Mouse (Mus musculus): ENCODE data around the gene Prn.

The Prn gene

DNA sequence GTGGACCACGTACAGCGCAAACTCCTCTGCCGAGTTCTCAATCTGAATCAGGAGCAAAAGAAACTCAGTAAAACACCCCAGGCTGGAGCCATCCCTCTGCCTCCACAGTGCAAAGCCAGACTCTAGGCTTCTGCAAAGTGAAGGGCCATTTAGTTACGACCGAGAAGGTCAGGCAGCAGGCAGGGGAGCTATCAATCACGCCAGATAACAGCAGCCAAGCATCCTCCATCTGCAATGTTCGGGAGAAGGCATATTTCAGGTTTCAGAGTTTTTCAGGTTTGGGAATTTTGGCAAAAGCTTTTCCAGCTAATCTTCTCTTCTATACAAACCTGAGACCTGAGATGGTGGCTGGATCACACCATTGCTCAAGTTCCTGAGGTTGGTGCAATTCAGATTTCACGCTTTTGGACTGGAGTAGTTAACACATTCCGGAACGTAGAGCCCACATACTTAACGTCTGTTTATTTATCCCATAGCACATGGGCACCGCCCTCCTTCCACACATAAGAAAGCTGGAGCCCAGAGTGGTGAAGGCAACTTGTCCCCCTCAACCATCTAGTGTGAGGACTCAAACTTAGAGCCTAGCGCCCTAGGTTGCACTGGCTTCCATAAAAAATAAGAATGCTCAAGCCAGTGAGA, 92.1 kb downstream of the Prn start:
- DNase-seq, result peak in 1 of 2 experiments; percentile 65

DNA sequence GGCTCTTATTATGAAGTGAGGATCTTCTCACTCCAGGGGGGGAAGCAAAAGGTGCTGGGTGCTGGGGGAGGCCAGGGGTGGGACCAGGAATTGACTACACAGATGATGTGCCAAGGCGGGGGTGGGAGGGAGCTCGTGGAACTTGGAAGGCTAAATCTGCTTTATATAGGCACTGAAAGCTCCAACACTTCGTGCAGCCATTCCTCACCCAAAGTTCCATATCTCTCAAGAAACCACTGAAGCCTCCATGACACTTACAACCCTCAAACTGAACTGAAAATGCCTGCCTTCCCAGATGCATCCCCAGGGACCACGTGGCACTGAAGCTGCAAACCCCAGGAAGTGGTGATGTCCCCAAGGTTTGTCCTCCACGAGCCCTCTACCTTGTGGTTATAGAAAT, 94.2 kb downstream of the Prn start:
- DNase-seq, result no peak

DNA sequence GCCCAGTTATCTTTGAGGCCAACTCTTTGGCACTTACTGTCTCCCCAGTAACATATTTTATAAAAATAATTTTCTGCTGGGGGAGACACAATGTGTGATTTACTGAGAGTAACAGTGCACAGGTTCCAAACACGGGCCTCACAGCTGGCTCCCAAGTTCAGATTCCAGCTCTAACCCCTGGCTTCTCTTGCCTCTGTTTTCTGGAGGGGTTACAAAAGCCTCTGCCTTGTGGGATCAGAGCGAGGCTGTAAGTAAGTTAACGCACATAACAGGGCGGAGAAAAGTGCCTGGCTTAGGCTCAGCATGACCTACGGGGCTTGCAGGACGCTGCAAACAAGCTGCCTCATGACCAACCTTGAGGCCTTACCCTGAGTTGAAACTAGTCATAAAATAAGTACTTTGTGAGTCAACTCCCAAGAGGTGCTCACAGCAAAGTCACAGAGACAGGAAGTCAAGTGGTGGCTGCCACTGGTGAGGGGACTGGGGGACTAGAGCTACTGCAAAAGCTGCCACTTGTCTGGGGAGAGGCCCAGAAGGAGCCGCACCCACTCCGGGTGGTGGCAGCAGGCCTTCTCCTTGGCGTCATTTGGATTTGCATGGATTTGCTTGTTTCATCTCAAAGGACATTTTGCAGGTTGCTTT, 94.9 kb downstream of the Prn start:
- DNase-seq, result peak; percentile 80 to 83

DNA sequence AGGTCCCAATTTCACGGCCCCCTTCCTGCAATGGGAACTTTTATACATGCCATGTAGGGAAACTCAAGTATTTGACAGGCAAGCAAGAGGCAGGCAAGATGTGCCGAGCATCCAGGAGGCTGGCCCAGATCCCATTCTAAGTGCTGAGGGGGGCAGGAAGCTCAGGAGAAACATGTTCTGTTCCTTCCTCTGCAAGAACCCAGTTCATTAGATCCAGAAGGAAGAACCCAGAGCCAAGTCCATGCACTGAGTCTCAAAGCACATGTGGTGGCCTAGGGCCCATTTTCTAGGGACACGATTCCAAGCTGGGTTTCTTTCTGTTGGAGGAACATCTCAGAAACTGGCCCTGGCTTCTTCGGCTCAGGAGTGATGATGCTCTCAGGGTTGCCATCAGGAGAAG, 95.7 kb downstream of the Prn start:
- DNase-seq, result no peak

Data from lung, adult 18-20 months (tissue).